Mouse (Mus musculus) hindbrain, embryonic 11.5 days (tissue): ENCODE results near the gene Mrc2. TPM values are rescaled to one million over a fixed set of nuclear protein-coding genes. Genes with fewer than 3 reads are reported as not detected.

ENCODE experiments used
- ATAC-seq: fragments of 200-750 bp; cut with Nextera tagmentation; 2 replicates; pipeline ENCODE4 v1.8.0; 2017; ENCODE audit warnings: mild to moderate bottlenecking, moderate TSS enrichment, moderate library complexity; ENCODE audit not compliant: low FRiP score
- DNase-seq: peaks from one replicate; pipeline ENCODE4 v3.0.0-alpha.2; 2015; ENCODE audit warnings: low spot score
- H3K27ac ChIP-seq: fragments of 300-500 bp; sonication (generic); 2 replicates; pipeline ENCODE4 v1.5.1; 2014; ENCODE audit warnings: mild to moderate bottlenecking, low read depth, low read length
- H3K27me3 ChIP-seq: fragments of 300-500 bp; sonication (generic); 2 replicates; pipeline ENCODE4 v1.6.1; 2014; ENCODE audit warnings: mild to moderate bottlenecking, low read length, moderate library complexity, mixed read lengths; ENCODE audit not compliant: control insufficient read depth, insufficient read depth
- H3K36me3 ChIP-seq: fragments of 300-500 bp; sonication (generic); 2 replicates; pipeline ENCODE4 v1.6.1; 2014; ENCODE audit warnings: mild to moderate bottlenecking, low read length, moderate library complexity, mixed read lengths; ENCODE audit not compliant: control insufficient read depth, insufficient read depth
- H3K4me1 ChIP-seq: fragments of 300-500 bp; sonication (generic); replicated peaks from 2 replicates; pipeline ENCODE4 v1.6.1; 2014; ENCODE audit warnings: low read length, mixed read lengths; ENCODE audit not compliant: control insufficient read depth, insufficient read depth
- H3K4me2 ChIP-seq: fragments of 300-500 bp; sonication (generic); replicated peaks from 2 replicates; pipeline ENCODE4 v1.6.1; 2014; ENCODE audit warnings: mild to moderate bottlenecking, low read depth, low read length
- H3K4me3 ChIP-seq: fragments of 300-500 bp; sonication (generic); 2 replicates; pipeline ENCODE4 v1.5.1; 2014; ENCODE audit warnings: low read depth, low read length
- H3K9ac ChIP-seq: fragments of 300-500 bp; sonication (generic); 2 replicates; pipeline ENCODE4 v1.6.1; 2014; ENCODE audit warnings: low read depth, low read length
- H3K9me3 ChIP-seq: fragments of 300-500 bp; sonication (generic); 2 replicates; pipeline ENCODE4 v1.6.1; 2016; ENCODE audit warnings: low read length; ENCODE audit not compliant: control insufficient read depth
- WGBS: fragments of 180-500 bp; shearing (Covaris S2); extraction: QIAGEN DNeasy Blood & Tissue Kit; methylation state at CpG from one replicate; pipeline ENCODE4 v1.1.7; 2014; 5-methylcytosine and 5-hydroxymethylcytosine counted together
- polyA plus RNA-seq: library from polyadenylated mRNA; unstranded; fragments of >200 nt; fragmentation: Nextera tagmentation; extraction: Ambion mirVana; gene quantifications from 2 replicates; pipeline ENCODE4 v1.2.1, GENCODE M21; 2014

The Mrc2 gene
- polyA plus RNA-seq, 1 experiment from 2014 or later = 6.6 TPM

GRCm38 (mm10) chr11:105374526-105375175 is 82.2 kb downstream of the Mrc2 start:
- no peak overlapping the region for H3K27ac ChIP-seq
- no peak overlapping the region for H3K4me3 ChIP-seq
- ATAC-seq (no peak), DNase-seq (no peak)
- no peaks in the 10 kb centered on the region for H3K27me3 ChIP-seq
- H3K4me1 ChIP-seq = no peaks in the 10 kb centered on the region
- no peaks in the 10 kb centered on the region for H3K36me3 ChIP-seq
- H3K9ac ChIP-seq = no peak overlapping the region
- no peak overlapping the region for H3K4me2 ChIP-seq
- WGBS = 78% methylated on average over 10 of the region's 10 CpGs
- no peaks in the 10 kb centered on the region for H3K9me3 ChIP-seq

DNA sequence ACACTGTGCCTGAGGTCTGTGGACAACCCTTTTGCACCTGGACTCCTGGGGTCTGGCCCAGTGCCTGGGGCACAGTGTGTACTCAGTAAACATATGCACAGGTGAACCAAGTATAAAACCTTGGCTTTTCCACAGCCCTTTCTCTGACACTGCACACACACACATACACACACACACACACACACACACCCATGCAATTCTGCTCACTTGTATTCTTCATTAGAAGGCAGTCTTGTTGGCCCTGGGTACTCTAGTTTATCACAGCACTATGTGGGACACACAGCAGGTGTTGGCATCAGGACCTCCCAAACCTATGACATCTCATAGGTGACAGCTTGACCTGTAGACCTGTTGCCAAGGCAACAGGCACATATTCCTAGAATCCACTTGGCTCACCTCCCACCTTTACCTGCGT is 83.4 kb downstream of the Mrc2 start:
- Histone ChIP-seq H3K27me3 (no peaks in the 10 kb centered on the region), H3K36me3 (no peaks in the 10 kb centered on the region), H3K9ac (no peak overlapping the region), H3K9me3 (no peaks in the 10 kb centered on the region), H3K4me2 (no peak overlapping the region), H3K27ac (no peak overlapping the region), H3K4me3 (no peak overlapping the region), H3K4me1 (no peaks in the 10 kb centered on the region)
- ATAC-seq (no peak), DNase-seq (no peak)
- WGBS = 91% methylated on average over 1 of the region's 1 CpGs

DNA sequence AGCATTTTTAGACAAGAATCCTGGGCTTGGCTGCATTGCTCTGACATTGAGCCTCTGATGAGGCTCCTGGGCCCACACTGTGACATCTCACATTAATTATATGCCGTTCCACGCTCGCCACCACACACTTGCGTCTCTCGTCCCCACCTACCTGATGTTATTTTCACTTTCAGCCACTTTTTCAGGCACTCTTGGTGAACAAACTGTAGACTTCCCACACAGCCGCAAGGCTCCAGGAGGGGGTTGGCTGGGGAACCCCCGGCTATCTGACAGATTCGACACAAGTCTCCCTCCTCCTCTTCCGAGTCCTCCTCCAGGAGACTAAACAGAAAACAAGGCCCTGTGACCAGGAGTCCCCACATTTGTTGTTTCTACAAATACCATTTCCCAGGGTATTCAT is 92.8 kb downstream of the Mrc2 start:
- Histone ChIP-seq H3K27ac (no peak overlapping the region), H3K36me3 (no peaks in the 10 kb centered on the region), H3K9me3 (no peaks in the 10 kb centered on the region), H3K4me3 (no peak overlapping the region), H3K4me2 (no peak overlapping the region), H3K9ac (no peak overlapping the region), H3K27me3 (no peaks in the 10 kb centered on the region), H3K4me1 (no peaks in the 10 kb centered on the region)
- no peak for DNase-seq
- 77% methylated on average over 9 of the region's 9 CpGs for WGBS
- no peak for ATAC-seq

- ATAC-seq (no peak), DNase-seq (peak; percentile 26)
- H3K4me2 ChIP-seq = no peak overlapping the region
Measured at GRCm38 (mm10) chr11:105388636-105389035, 96.2 kb downstream of the Mrc2 start.

GRCm38 (mm10) chr11:105390290-105390689 is 97.8 kb downstream of the Mrc2 start:
- Histone ChIP-seq H3K27ac (no peak overlapping the region), H3K9me3 (no peaks in the 10 kb centered on the region), H3K9ac (no peak overlapping the region), H3K36me3 (no peaks in the 10 kb centered on the region), H3K4me3 (no peak overlapping the region), H3K4me2 (no peak overlapping the region), H3K27me3 (no peaks in the 10 kb centered on the region), H3K4me1 (no peaks in the 10 kb centered on the region)
- 89% methylated on average over 7 of the region's 7 CpGs for WGBS
- DNase-seq = no peak
- no peak for ATAC-seq

More at GRCm38 (mm10) chr11:105388636-105389035, 96.2 kb downstream of the Mrc2 start:
- no peaks in the 10 kb centered on the region for H3K27me3 ChIP-seq
- no peaks in the 10 kb centered on the region for H3K4me1 ChIP-seq
- WGBS = 49% methylated on average over 2 of the region's 2 CpGs
- H3K27ac ChIP-seq = no peak overlapping the region
- H3K36me3 ChIP-seq = no peaks in the 10 kb centered on the region
- no peak overlapping the region for H3K9ac ChIP-seq
- no peak overlapping the region for H3K4me3 ChIP-seq
- H3K9me3 ChIP-seq = no peaks in the 10 kb centered on the region

Other genes with a start within 250 kb of the Mrc2 start
- not detected in 2 replicates for gene Efcab3, start 229.1 kb upstream of the Mrc2 start, polyA plus RNA-seq
- 45.5 and 45.9 TPM in 2 replicates for gene Mettl2, start 166.2 kb upstream of the Mrc2 start, polyA plus RNA-seq
- not detected in 2 replicates for gene Gm10842, start 145.8 kb upstream of the Mrc2 start, polyA plus RNA-seq
- 29.2 and 30.5 TPM in 2 replicates for gene Tlk2, start 113.8 kb upstream of the Mrc2 start, polyA plus RNA-seq
- 0.29 and 0.37 TPM in 2 replicates for gene March10, start 164.1 kb downstream of the Mrc2 start, polyA plus RNA-seq